Mouse (Mus musculus): ENCODE measurements around the gene Zswim3. TPM values are rescaled to one million over a fixed set of nuclear protein-coding genes. Genes with fewer than 3 reads are reported as not detected.

Zswim3 gene
- polyA plus RNA-seq, 1 experiment from 2014 or later, result 7.1 TPM

DNA sequence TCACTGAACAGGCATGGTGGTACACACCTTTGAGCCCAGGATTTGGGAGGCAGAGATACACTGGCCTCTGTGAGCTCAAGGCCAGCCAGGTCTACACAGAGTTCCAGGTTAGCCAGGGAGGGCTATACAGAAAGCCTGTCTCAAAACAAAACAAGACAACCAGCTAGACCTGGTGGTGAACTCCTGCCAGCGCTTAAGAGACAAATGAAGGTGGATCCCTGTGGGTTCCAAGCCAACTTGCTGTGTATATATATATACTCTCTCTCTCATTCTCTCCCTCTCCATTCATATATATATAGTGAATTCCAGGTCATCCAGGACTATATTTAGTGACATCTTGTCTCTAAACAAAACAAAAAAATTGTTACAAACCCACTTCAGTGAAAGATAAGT is 981 bp upstream of the Zswim3 start:
- no peak for DNase-seq (ENCODE audit: low spot score)

DNA sequence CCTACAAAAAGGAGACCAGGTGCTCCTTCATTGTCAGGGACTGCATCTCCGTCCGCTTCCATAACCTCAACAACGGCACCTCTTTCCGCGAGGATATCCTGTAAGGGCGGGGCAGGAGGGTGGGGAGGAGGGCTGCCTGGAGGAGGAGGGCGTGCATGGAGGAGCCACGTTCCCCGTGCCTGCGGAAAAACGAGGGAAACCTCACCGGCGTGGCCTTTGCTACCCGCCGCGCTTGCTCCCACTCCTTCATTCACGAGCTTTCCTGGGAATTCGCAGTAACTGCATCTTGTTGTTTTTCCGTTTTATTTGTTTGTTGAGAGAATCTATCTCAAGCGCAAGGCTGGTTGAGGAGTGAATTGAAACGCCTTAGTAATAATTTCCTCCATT is 427 bp downstream of the Zswim3 start:
- DNase-seq (ENCODE audit: low spot score), result no peak

DNA sequence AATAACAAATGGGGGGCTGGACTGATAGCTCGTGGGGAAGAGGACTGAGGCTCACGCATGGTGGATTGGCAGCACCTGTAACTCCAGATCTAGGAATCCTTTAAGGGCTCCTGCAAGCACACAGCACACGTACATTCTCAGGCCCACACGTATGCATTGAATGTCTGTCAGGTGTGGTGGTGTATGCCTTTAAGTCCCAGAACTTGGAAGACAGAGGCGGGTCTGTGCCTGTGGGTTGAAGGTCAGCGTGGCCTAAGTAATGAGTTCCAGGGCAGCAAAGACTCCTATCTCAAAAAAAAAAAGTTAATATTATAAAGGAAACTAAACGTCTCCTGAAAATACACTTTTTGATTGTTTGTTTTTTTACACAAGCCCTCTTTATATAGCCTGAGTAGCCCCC is 1.7 kb downstream of the Zswim3 start:
- DNase-seq (ENCODE audit: low spot score), result no peak

DNA sequence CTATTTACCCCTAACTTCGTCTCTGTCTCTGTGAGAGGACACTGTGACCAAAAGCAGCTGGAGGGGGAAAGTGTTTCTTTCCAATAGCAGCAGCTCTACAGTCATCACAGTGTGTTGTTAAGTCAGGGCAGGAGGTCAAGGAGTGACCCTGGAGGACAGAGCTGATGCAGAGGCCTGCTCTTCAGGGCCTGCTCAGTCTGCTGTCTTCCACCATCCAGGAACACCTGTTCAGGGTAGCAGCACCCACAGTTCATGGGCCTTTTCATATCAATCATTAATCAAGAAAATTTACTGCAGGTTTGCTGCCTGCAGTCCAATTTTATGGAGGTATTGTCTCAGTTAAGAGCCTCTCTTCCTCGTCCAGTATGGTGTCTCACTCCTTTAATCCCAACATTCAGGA is 8.7 kb downstream of the Zswim3 start:
- no peak for DNase-seq (ENCODE audit: low spot score)

DNA sequence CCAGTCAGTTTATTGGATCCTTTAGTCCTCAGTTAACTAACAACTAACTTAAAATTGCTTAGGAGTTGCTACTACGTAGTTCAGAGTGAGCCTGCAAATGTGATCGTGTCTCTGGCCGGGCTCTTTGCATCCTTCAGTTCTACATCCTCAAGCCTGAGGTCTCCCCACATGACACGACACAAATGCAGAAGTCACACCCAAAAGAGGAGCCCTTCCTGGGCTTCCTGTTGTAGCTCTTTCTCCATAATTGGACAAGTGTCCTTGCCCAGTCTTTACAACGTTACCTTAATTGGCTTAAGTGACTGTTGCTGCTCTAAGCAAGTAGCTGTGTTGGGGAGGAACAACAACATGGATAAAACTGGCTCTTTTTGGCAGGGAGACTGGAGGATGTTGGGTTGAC is 10.4 kb downstream of the Zswim3 start:
- no peak for DNase-seq (ENCODE audit: low spot score)

DNA sequence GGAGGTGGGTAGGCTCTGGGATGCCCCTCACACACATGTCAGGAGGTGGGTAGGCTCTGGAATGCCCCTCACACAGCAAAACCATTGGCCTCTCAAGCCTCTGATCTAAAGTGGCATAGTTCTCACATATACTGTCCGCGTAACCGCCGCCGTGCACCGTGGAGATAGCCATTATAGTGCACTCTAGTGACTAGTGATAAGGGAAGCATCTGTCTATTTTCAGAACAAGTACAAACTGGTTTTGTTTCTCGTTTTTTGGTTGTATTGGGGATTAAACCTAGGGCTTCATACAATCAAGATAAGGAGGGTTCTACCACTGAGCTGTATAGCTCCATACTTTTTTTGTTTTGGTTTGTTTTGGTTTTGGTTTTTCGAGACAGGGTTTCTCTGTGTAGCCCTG is 10.9 kb downstream of the Zswim3 start:
- no peak for DNase-seq (ENCODE audit: low spot score)

DNA sequence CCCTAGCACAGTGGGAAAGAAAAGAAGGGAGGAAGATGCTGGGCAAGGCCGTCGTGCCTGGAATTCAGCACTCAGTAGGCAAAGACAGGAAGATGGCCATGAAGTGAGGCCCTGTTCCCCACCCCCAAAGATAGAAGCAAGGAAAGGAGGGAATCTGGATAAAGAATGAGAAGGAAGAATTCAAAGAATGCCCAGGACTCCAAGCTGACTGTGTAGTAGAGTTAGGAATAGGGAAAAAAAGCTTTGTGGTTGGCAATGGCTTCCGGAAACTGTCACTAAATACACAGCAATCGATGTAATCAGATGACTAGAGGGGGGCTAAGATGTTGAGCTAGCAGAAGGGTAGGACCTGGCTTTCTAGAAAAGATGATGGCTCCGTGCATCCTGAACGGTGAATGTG is 12.3 kb downstream of the Zswim3 start:
- DNase-seq (ENCODE audit: low spot score), result no peak

DNA sequence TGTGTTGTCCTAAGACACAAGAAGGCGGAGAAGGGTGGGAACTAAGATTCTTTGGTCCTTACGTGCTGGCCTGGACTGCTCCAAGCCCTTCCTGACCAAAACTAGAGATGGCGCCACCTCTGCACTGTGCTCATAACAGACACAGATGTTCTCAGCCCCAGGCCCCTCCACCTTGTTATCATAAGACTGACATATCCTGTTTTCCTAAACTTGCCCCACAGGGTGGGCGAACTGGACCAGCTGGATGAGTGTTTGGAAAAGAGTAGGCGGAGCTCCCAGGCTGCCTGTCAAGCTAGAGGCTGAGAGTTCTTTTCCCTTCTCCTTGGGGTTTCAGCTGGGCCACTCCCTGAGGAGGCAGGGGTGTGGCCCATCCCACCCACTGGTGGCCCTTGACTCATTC is 12.8 kb downstream of the Zswim3 start:
- DNase-seq (ENCODE audit: low spot score), result no peak

DNA sequence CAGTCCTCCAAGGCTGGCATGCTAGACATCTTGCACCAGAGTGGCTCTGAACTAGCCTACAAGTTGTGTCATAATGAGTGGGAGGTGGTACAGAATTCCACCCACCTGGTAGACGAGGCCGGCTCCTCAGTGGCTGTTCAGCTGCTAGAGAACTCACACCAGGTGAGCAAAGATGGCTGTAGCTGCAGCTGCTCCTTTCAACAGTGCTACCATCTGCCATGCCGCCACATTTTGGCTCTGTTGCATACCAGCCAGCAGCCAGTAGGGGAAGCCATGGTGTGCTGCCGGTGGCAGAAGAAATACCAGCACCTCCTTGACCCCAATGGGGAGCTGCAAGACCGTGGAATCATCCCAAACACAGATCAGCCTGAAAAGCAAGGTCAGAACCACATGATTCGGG is 16.2 kb downstream of the Zswim3 start:
- DNase-seq (ENCODE audit: low spot score), result no peak

DNA sequence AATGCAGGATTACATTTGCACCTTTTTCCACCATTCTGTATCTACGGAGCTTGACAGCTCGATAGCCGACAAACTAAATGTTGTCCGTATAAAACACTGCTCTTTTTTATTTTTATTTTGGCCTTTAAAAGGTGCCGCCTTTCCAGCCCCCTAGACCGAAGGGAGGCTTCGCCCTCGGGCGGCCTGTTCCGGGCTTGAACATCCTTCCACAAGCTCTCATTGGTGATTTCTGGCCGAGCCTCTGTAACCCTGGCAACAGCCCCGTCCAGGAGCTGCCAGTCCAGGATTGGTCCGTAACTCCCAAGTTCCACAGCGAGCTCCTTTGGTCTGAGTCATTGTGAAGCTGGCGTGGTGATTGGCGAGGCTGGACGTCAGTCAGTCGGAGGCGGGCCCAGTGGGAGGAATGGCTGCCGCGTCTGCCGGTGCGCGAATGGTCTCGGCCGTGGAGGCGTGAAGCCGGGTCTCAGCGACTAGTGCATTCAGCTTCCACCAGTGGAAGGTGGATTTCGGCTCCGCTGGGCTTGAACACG is 17.8 kb downstream of the Zswim3 start, which contains the start of gene Zswim1:
Gene Zswim1, plus strand, starts transcription at position 51 of the 530 bp plus-strand sequence.
- peak; percentile 97 for DNase-seq (ENCODE audit: low spot score)

DNA sequence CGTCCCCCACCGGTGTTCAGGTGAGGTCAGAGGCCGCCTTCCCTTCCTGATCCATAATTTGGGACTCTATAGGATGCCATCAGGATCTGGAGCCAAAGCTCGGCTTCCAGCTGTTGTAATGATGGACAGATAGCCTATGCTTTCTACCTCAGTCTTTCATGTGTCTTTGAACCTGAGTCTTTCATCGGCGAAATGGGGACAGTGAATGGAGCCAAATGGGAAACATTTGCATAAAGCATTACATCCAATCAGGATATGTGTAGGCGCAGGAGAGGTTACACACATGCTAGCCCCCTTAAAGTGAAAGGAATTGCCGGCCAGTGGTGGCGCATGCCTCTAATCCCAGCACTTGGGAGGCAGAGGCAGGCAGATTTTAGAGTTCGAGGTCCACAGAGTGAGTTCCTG is 18.3 kb downstream of the Zswim3 start:
- peak; percentile 34 for DNase-seq (ENCODE audit: low spot score)

DNA sequence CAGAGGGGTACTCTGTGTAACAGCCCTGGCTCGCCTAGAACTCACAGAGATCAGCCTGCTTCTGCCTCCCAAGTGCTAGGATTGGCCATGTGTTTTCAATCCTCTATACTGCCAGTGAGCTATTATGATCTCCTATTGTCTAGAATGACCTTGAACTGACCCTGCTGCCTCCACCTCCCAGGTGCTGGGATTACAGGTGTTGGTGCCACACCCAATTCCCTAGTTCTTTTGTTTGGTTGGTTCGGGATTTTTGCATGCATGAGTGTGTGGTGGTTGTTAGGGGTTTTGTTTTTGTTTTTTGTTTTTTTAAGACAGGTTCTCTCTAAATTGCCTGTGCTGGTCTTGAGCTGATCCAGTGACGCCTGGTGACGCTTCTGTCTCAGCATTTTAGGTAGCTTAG is 19.1 kb downstream of the Zswim3 start:
- no peak for DNase-seq (ENCODE audit: low spot score)

DNA sequence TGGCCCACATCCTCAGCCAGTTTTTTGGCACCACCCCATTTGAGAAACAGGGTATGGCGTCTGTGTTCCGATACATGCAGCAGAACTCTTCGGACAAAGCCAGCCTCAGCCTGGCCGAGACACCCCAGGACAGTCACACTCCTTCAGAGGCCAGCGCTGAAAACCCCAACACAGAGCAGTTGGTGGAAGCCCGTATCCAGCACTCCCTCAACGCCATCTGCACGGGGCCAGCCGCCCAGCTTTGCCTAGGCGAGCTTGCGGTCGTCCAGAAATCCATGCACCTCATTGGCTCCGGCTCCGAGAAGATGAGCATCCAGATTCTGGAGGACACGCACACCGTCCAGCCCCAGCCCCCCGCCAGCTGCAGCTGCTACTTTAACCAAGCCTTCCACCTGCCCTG is 20.6 kb downstream of the Zswim3 start:
- no peak for DNase-seq (ENCODE audit: low spot score)

DNA sequence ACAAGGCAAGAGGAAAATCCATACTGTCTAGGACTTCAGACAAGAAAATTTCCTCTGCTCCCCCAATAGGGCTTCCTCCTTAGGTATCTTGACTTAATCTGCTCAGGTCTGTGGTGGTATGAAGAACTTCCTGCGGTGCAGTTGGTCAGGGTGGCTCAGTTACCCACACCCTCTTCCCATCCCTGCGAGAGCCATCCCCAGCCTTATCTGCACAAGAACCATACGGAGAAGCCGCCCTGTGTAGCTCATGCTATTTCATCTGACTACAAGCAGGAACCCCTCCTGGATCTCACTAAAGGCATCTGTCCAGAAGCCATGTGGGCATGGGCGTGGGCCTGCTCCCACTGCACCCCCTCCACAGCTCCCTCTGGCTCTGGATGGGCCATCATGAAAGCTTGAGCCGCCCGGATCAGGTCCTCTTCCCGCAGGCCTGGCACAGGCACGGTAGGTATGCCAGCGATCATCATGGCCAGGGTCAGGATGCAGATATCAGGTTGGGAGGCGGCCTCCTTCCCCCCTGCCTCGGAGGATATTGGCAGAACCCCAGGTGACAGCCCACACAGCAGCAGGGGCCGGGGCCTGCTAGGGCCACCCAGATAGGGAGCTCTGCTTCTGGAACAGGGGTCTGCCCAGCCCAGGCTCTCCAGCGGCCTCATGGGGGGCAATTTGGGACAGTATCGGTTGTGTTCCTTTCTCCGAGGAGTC is 22.4 kb downstream of the Zswim3 start:
- no peak for DNase-seq (ENCODE audit: low spot score)

DNA sequence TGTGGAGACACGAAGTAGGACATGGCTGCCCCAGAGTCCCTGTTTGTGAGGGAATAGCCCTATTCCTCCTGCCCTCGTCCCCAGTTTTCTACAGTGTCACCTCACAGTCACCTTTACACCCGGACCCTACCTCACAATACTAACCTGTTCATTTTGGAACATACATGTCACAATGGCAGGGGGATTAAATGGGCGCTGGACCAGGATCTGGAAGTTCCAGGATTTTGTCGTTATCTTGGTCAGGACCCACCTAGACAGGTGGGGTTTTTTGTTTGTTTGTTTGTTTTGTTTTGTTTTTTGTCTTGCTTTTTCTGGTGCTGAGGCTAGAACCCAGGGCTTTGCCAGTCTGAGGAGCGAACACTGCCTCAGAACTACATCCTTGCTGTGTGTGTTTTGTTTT is 23.5 kb downstream of the Zswim3 start, which contains the start of gene Spata25:
Gene Spata25, minus strand, starts transcription at position 101 of the 400 bp plus-strand sequence.
- no peak for DNase-seq (ENCODE audit: low spot score)

DNA sequence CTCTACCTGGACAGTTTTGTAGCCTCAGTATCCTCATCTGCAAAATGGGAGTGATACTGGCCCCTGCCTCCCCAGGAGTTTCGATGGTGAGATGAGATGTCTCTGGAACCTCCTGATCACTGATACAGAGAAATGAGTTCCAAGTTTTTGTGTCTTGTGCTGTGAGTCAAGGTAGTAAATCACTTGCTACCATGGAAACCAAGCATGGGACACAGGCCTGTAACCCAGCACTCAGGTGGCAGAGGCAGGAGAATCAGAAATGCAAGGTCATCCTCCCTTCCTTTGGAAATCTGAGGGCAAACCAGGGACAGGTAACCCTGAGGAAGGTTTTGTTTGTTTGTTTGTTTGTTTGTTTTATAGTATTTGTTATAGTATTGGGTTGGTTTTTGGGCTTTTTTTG is 24.2 kb downstream of the Zswim3 start:
- DNase-seq (ENCODE audit: low spot score), result no peak

DNA sequence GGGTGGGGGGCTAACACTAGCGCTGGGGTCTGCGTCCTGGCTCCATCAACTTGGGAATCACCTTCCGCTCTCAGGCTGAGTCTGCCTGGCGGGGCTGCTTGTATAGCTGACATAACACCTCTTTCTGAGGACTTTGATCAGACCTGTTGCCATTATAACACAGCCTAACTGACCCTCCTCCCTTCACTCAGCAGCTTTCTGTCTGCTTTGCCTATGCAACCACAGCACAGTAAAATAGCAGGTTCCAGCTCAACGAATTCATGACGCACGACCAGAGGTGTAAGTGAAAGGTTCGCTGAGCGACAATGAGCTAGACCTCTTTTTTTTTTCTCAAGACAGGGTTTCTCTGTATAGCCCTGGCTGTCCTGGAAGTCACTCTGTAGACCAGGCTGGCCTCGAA is 26.1 kb downstream of the Zswim3 start:
- no peak for DNase-seq (ENCODE audit: low spot score)

DNA sequence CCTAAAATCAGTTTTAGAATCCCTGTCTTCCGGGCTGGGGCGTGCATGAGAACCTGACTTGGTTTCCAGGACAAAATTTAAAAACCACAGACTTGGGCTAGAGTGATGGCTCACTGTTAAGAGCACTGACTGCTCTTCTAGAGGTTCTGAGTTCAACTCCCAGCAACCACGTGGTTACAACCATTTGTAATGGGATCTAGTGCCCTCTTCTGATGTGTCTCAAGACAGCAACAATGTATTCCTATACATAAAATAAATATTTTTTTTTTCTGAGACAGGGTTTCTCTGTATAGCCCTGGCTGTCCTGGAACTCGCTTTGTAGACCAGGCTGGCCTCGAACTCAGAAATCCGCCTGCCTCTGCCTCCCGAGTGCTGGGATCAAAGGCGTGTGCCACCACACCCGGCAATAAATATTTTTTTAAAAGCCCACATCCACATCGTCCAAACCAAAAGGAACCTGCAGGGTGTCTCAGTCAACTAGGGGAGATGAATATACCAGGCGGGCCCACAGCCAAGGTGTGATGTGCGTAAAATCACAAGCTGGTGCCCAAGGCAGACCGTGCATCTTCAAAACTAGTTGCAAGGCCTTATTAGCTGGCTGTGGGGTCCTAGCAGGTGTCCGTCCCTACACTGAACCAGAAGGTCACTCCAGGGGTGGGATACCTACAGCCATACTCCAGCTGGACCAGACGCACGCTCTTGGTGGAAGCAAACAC is 27.3 kb downstream of the Zswim3 start:
- DNase-seq (ENCODE audit: low spot score), result no peak

DNA sequence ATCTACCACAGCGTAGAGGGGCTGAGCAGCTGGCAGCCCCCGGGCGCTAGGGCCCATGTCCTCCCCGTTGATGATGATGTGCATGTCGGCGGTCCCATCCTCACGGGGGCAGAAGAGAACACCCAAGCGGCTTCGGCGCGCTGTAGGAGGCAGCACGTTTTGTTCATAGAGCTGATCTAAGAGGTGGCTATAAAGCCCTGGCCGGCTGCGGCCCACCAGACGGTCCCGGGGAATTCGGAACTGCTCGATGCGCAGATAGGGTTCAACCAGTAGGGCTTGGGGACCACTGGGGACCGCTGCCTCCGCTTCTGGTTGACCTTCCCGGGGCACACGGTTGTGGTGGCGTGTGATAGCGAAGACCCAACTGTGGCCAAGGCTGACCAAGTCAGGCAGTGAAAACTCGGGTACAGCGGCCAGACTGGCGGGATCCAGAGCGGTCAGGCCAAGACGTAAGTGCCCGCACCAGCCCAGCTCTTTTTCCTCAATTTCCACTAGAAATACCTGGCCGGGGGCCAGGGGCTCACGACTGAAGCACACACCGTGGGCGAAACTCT is 27.9 kb downstream of the Zswim3 start, which contains the start of gene Ctsa:
Gene Ctsa, plus strand, starts transcription at position 126 of the 554 bp plus-strand sequence.
- peak; percentile 77 for DNase-seq (ENCODE audit: low spot score)

DNA sequence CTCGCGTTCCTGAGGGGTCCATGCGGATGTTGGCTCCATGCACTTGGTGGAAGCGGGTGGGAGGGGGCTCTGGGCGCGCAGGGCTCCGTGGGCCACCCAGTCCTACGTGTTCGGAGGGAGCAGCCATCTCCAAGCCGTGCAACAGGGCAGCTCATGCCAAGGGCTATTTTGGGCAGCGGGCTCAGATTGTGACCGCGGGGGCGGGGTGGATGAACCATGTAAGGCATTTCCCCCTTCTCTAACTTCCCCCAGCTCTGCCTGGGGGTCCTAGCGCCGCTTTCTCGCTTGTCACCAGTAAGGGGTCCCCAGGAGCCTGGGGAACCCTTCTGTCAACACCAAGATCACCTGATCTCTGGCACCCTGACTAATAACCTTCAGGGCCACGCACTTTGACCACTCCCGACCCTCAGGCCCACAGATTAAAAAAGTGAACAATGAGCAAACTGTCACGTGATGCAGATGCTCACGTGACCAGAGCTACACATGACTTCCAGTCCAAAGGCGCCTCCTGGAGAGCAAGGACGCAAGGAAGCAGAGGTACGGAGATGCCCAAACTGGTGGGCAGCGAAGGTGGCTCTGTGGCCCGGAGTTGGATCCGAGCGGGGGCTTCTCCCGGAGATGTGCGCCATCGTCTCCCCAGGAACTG is 28.5 kb downstream of the Zswim3 start, which contains the start of gene Neurl2:
Gene Neurl2, minus strand, starts transcription at position 143 of the 646 bp plus-strand sequence.
- DNase-seq (ENCODE audit: low spot score), result peak; percentile 89

DNA sequence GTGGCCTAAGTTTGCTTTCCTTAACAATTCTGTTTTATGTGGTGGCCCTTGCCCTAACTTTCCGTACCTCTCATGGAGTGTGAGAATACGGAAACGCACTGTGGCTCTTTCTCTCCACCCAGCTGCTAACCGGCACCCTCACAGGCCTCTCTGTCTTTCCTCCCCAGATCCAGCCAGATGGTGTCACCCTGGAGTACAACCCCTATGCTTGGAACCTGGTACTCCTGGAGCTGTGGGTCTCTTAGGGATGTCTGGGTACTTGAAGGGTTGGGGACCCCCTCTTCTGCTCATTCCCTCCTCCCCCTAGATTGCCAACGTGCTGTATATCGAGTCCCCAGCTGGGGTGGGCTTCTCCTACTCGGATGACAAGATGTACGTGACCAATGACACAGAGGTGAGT is 29.6 kb downstream of the Zswim3 start:
- peak; percentile 58 for DNase-seq (ENCODE audit: low spot score)

DNA sequence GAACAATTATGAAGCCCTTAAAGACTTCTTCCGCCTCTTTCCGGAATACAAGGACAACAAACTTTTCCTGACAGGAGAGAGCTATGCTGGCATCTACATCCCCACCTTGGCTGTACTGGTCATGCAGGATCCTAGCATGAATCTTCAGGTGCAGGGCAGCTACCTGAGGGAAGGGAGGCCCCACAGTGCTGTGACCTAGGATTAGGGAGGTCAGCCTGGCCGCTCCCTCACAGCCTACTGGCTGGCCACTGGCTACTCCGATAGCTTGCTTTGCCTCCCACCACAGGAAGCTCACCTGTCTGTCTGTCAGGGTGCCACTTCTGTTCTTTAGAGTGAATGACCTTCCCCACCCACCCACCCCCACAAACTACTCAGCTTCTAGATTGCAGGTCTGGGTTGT is 30.3 kb downstream of the Zswim3 start:
- no peak for DNase-seq (ENCODE audit: low spot score)
